Mouse (Mus musculus) urinary bladder, postnatal 10 days (tissue): Measurements from ENCODE around the gene Olfr568.

Source experiments
- DNase-seq: peaks from one replicate; pipeline ENCODE4 v3.0.0; 2022; ENCODE audit warnings: low spot score

Gene Olfr568

DNA sequence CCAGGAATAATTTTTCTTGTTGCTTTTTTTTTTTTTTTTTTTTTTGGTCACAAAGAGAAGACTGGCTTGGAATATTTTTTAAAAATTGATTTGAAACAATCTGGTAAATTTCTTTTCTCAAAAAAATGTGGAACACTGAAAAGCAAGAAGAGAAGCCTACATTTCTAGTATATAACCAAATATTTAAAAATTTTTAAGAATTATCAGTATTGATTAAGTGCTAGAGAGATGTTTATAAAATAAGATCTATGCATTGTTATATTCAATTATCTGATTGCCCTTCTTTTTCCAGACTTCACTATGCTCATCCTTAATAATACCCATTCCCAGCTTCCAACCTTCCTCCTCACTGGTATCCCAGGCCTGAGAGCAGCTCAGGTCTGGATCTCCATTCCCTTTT lies at the start of gene Olfr568:
Gene Olfr568, plus strand, starts transcription at position 301 of the 400 bp plus-strand sequence.
- DNase-seq = no peak

DNA sequence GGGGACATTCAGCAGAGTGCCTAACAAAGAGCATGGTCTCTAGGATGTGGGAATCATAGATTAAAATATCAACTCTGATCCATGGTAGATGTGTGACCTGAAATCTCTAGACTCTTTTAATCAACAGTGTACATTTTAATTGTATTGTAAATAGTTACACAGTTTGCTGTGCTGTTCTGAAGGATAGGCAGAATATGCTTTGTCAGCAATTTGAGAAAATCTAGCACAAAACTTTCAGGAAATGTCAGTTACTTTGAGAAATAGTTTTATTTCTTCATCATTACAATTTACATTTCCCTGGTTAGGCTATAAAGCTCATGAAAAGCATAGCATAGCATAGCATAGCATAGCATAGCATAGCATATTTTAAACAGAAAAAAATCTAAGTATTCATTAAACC lies 21.1 kb upstream of the Olfr568 start:
- DNase-seq = no peak

DNA sequence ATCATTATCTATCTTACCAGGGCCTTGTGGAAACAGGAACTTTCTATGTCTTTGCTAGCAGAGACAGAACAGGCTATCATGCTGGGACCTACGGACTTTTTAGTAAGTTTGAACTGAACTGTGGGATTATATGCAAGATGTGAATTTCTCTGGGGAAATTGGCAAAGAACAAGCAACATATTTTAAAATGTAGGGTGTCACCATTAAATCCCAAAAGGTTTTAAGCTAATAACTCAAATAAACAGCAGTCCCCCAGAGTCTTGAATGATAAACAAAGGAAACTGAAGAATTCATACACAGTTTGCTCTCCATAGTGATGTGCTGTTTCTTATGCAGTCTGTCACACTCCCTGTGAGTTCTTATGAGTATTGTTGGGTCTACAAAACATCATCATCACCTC lies 18.3 kb upstream of the Olfr568 start, which contains the start of gene Olfr566:
Gene Olfr566, minus strand, starts transcription at position 101 of the 400 bp plus-strand sequence.
- DNase-seq = no peak

DNA sequence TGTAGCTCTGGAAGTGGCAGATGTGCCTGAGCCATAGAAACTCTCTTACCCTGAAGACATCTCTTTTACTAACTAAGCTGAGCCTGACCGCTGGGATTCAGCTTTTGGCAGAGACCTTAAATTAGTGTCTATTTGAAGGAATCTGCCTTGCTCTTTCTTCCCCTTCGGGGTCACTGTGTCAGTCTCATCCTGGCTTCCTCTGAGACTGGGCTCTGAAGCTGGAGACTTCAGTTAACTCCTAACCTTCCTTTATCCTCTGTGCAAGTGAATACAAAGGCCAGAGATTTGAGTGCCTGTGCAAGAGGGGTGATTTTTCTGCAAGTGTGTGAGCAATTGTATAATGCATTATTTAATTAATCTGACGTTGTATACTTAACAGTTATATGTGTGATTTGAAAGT lies 13.9 kb downstream of the Olfr568 start, which contains the start of gene Olfr569:
Gene Olfr569, minus strand, starts transcription at position 101 of the 400 bp plus-strand sequence.
- DNase-seq = no peak

DNA sequence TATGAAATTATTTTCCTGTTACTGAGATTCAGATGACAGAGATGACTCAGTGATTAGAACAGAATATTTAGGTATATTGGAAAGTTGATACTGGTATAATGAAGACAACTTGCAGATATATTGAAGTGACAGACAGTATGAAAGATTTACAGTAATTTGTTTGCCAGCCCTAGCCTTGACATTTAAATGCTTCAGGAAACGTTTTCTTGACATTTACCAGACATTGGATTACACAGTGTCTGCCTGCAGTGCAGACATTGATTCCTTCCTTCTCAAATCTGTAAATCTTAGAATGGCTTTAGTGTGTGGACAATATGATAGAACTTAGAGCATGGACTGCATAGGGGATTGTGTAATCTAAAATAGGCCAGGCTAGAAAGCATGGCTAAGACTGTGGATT lies 38.3 kb downstream of the Olfr568 start:
- no peak for DNase-seq

DNA sequence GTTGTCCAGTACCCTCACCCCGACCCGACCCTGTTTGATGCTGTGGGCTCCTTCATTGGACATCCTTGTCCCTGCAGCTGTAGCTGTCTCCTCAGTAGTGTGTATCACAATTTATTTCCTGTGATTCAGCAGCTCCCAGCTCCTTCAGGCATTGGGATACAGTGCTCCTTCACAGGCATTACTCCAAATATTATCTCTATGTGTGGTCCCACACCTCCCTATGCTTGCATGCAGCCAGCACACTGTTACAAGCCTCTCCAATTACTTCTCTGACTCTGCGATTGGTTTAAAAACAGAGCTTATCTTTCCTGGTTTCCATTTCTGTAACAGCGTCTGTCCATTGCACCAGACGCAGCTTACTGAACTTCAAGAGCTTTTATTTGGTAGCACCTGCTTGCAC lies 39.5 kb downstream of the Olfr568 start:
- DNase-seq = no peak

DNA sequence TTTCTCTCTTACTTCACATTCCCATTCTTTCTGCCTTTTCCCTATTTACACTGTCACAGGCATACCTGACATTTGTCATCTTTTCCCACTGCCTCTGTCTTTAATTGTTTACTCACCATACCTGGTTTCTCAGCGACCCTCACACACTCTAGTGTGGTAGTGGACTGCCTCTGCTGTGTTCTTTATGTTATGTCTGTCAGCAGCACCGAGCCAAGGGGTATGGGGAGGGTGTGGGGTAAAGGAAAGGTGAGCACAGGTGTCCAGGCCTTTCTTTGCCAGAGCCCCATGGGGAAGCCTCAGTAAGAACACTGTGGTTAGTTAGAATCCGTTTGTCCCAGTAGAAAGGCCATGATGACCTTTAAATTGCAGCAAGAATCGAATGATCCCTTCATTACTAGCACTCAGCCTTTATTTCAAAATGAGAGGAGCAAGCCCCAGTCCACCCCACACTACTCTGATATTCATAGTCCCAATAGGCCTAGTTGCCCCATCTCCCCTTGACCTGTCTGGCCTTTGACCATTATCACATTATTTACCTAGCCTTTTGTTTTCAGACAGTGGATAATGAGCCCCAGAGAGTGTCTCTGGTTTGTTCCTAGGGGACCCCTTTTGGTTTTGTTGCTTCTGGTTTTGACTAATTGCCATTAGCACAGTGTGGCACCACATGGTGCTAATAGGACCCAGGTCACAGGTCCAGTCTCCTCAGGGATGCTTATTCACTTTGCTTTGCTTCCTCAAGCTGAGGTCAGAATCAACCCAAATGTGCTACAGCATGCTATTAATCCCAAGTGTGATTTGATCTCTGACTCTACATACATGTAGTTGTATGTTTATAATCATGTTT lies 40.3 kb downstream of the Olfr568 start, which contains the start of gene Olfr571:
Gene Olfr571, minus strand, starts transcription at position 505 of the 844 bp plus-strand sequence.
- DNase-seq = no peak

DNA sequence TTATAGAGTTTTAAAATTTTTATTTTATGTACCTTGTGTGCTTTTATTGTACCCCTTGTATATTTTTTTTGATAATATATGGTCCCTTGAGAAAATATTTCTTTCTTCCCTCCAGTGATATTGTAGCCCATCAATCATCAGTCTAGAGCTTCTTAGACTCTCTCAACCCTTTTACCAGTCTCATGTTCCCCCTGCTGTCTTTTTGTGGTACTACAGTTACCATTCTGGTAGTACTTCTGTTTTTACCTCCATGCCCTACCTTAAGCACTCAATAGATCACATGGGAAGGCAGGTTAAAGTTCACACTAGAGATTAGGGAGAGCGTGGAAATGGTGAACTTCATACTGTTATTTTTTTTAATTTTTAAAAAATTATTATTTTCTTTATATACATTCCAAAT lies 42.7 kb downstream of the Olfr568 start:
- no peak for DNase-seq

DNA sequence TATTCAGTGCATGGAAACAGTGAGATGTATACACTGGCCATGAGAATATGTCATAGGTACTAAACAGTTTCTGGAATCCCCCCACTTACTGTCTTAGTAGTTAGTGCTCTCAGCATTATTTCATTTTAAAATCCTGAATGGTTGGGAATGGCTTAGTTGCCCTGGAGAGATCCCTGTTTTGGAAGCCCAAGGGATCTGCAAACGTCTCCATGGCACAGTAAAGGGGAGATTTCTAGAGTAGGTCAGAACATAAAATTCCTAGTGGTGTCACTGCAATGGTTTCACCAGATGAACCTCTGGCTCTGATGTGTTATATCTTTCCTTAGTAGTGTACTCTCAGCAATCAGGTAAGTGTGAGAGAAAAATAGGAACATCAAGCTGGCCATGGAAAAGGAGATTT lies 47.2 kb downstream of the Olfr568 start, which contains the start of gene Olfr572:
Gene Olfr572, plus strand, starts transcription at position 301 of the 400 bp plus-strand sequence.
- DNase-seq = no peak

DNA sequence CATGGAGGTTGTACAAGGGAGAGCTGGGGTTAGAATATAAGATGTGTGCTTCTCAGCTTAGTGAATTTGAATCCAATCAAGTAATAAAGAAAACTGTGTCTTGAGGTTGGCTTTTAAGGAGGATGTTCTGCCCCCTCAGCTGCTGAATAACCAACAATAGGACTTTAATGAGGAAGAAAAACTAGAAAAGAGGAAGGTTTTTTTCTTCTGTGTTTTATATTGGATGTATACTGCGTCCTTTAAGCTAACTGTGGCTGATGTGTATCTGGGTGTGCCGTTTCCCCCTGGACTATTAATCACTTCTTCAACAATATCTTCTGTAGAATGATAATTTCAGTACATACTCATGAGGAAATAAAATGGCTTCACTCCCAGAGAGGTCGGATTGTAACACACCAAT lies 50.2 kb downstream of the Olfr568 start:
- no peak for DNase-seq
